Mouse (Mus musculus) limb, embryonic 11.5 days (tissue): ENCODE measurements at regions not wholly inside any gene's neighbourhood (a gene's known extent, or its start where the extent isn't known, plus 50 kb on each side); places are given as distances from the start of the nearest gene placed in this dataset.

ENCODE experiments used
- ATAC-seq: fragments of 200-750 bp; cut with Nextera tagmentation; 2 replicates; pipeline ENCODE4 v1.8.0; 2017; ENCODE audit warnings: low read depth; ENCODE audit not compliant: insufficient number of reproducible peaks, low FRiP score, low TSS enrichment
- DNase-seq: peaks from one replicate; pipeline ENCODE4 v3.0.0-alpha.2; 2015; ENCODE audit warnings: low spot score
- H3K27ac ChIP-seq: fragments of 300-500 bp; sonication (generic); replicated peaks from 2 replicates; pipeline ENCODE4 v1.5.1; 2014; ENCODE audit warnings: low read depth, mild to moderate bottlenecking, low read length
- H3K27me3 ChIP-seq: fragments of 300-500 bp; sonication (generic); 2 replicates; pipeline ENCODE4 v1.6.1; 2014; ENCODE audit warnings: mild to moderate bottlenecking, low read length, mixed read lengths; ENCODE audit not compliant: control insufficient read depth, insufficient read depth
- H3K36me3 ChIP-seq: fragments of 300-500 bp; sonication (generic); 2 replicates; pipeline ENCODE4 v1.6.1; 2014; ENCODE audit warnings: mild to moderate bottlenecking, low read length, moderate library complexity, mixed read lengths; ENCODE audit not compliant: control insufficient read depth, insufficient read depth
- H3K4me1 ChIP-seq: fragments of 300-500 bp; sonication (generic); 2 replicates; pipeline ENCODE4 v1.6.1; 2014; ENCODE audit warnings: low read length, mixed read lengths; ENCODE audit not compliant: control insufficient read depth, insufficient read depth
- H3K4me2 ChIP-seq: fragments of 300-500 bp; sonication (generic); 2 replicates; pipeline ENCODE4 v1.6.1; 2014; ENCODE audit warnings: low read depth, mild to moderate bottlenecking, moderate library complexity; ENCODE audit not compliant: severe bottlenecking
- H3K4me3 ChIP-seq: fragments of 300-500 bp; sonication (generic); 2 replicates; pipeline ENCODE4 v1.5.1; 2014; ENCODE audit warnings: low read depth, low read length
- H3K9ac ChIP-seq: fragments of 300-500 bp; sonication (generic); 2 replicates; pipeline ENCODE4 v1.6.1; 2014; ENCODE audit warnings: mild to moderate bottlenecking, low read length
- H3K9me3 ChIP-seq: fragments of 300-500 bp; sonication (generic); 2 replicates; pipeline ENCODE4 v1.6.1; 2016; ENCODE audit warnings: low read length; ENCODE audit not compliant: control insufficient read depth
- WGBS: fragments of 180-500 bp; shearing (Covaris S2); extraction: QIAGEN DNeasy Blood & Tissue Kit; methylation state at CpG from one replicate; pipeline ENCODE4 v1.1.7; 2014; 5-methylcytosine and 5-hydroxymethylcytosine counted together

DNA sequence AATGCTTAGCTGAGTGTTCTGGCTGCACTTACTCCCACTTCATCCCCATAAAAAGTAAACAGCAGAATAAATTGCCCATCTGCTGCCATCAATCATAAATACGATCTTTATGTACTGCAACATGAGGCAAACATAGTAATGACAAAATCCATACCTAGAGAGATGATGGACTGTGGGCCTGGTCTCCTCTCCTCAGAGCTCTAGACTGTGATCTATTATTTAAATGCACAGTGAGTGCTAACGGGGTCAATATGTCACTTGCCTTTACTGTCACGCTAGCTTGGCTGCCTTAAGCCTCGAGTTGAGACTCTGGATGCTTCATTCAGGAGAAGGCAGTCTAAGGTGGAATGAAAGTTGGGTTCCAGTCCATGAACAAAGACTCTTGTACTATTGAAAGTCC, 683.7 kb upstream of the Vstm2b start:
- no peaks in the 10 kb centered on the region for H3K9me3 ChIP-seq
- no peak overlapping the region for H3K9ac ChIP-seq
- no peak overlapping the region for H3K4me2 ChIP-seq
- H3K27me3 ChIP-seq = no peaks in the 10 kb centered on the region
- 50% methylated on average over 4 of the region's 4 CpGs for WGBS
- H3K36me3 ChIP-seq = no peaks in the 10 kb centered on the region
- DNase-seq (no peak), ATAC-seq (no peak)
- no peaks in the 10 kb centered on the region for H3K4me1 ChIP-seq
- no peak overlapping the region for H3K4me3 ChIP-seq
- no peak overlapping the region for H3K27ac ChIP-seq

DNA sequence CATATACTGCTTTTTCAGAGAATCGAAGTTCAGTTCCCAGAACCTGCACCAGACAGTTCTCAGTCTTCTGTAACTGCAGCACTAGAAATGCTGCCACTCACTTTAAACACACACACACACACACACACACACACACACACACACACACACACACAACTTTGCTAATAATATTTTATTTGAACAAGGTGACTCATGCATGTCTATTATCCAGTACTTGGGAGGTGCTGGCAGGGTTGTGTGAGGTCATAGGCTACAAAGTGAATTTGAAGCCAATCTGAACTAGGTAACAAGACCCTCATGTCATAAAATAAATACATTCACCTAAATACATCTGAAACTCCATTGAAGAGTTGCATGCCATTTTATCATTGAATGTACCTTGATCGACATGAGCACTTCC, 682.9 kb upstream of the Vstm2b start:
- Histone ChIP-seq H3K4me2 (no peak overlapping the region), H3K4me3 (no peak overlapping the region), H3K9me3 (no peaks in the 10 kb centered on the region), H3K27ac (no peak overlapping the region), H3K36me3 (no peaks in the 10 kb centered on the region), H3K9ac (no peak overlapping the region), H3K27me3 (no peaks in the 10 kb centered on the region), H3K4me1 (no peaks in the 10 kb centered on the region)
- DNase-seq = no peak
- ATAC-seq = no peak
- 84% methylated on average over 2 of the region's 2 CpGs for WGBS

DNA sequence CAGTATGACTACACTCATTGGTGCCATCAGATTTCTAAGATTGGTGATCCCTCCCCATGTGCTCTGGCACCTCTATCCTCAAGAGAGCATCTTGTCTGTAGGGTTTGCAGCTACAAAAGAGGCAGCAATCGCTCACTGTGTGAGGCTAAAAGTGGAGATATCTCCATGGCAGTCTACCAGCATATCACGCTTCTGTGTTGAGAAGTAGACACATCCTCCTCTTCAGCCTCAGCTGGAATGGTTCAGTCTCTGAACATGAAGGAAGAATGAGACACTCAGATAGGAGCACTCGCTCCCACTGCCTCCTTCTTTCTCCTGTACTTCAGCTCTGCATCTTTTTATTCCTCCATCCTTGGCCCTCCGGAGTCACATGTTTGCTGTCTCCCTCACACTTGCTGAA, 677.6 kb upstream of the Vstm2b start:
- no peak overlapping the region for H3K4me2 ChIP-seq
- ATAC-seq (no peak), DNase-seq (no peak)
- H3K4me1 ChIP-seq = no peaks in the 10 kb centered on the region
- H3K27me3 ChIP-seq = no peaks in the 10 kb centered on the region
- H3K36me3 ChIP-seq = no peaks in the 10 kb centered on the region
- no peak overlapping the region for H3K4me3 ChIP-seq
- no peak overlapping the region for H3K9ac ChIP-seq
- no peak overlapping the region for H3K27ac ChIP-seq
- H3K9me3 ChIP-seq = no peaks in the 10 kb centered on the region
- 84% methylated on average over 4 of the region's 4 CpGs for WGBS

DNA sequence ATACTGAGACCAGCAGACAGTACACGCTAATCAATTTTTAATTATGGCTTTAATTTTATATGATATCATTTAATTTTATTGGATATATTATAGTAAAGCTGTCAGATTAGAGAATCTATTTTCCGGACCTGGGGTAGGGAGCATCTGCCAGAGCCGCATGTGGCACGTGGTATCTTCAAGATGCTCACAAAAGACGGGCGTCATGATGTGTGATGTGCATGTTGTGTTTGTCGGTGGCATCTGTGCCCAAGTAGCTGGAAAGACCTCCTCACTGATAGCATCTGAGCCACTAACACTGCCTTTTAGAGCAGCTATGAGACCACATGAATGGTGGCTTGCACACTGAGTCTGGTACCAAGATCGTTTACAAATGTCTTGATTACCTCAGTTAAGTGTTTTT, 652.9 kb upstream of the Vstm2b start:
- H3K4me3 ChIP-seq = no peak overlapping the region
- no peak overlapping the region for H3K9ac ChIP-seq
- DNase-seq (no peak), ATAC-seq (no peak)
- H3K9me3 ChIP-seq = no peaks in the 10 kb centered on the region
- no peaks in the 10 kb centered on the region for H3K4me1 ChIP-seq
- WGBS = 89% methylated on average over 8 of the region's 8 CpGs
- no peak overlapping the region for H3K27ac ChIP-seq
- H3K27me3 ChIP-seq = no peaks in the 10 kb centered on the region
- H3K36me3 ChIP-seq = no peaks in the 10 kb centered on the region
- H3K4me2 ChIP-seq = no peak overlapping the region

DNA sequence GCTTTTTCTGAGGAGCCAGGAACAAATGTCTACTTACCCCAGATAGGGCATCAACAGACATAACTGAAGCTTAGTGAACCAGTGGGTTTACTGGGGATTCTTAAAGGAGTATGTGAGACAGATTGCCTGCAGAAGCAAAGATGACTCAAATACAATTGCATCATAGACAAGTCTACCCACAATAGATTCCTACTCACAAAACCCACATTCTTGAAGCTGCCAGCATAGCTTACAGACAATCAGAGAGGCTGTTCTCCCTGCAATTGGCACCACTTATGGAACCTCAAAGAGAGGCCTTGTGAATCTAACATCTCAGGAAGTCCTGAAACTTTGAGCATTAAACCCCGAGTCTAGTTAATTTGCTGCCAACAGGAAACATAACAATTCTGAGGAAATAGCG, 649.6 kb upstream of the Vstm2b start:
- H3K36me3 ChIP-seq = no peaks in the 10 kb centered on the region
- no peaks in the 10 kb centered on the region for H3K9me3 ChIP-seq
- H3K9ac ChIP-seq = no peak overlapping the region
- DNase-seq (no peak), ATAC-seq (no peak)
- no peaks in the 10 kb centered on the region for H3K27me3 ChIP-seq
- H3K4me2 ChIP-seq = no peak overlapping the region
- no peaks in the 10 kb centered on the region for H3K4me1 ChIP-seq
- 85% methylated on average over 2 of the region's 2 CpGs for whole genome bisulfite sequencing
- no peak overlapping the region for H3K4me3 ChIP-seq
- no peak overlapping the region for H3K27ac ChIP-seq

DNA sequence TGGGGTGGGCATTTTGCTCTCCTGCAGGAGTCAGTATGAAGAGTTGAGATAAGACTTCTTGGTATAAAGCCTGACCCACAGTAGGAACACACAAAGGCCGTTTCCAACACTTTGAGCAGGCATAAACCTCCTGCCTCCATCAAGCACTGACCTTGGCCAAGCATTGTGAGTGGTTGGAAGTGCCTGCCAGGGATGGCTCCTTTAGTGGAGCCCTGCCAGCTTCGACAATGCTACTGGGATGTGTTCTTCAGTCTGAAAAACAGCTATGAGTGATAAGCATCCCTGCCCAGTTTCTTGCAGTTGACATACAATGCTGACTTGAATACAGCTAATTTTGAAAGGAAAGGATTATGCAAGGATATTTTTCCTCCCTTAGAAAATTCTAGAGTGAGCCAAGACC, 644.6 kb upstream of the Vstm2b start:
- H3K36me3 ChIP-seq = no peaks in the 10 kb centered on the region
- WGBS = 76% methylated on average over 2 of the region's 2 CpGs
- no peaks in the 10 kb centered on the region for H3K4me1 ChIP-seq

DNA sequence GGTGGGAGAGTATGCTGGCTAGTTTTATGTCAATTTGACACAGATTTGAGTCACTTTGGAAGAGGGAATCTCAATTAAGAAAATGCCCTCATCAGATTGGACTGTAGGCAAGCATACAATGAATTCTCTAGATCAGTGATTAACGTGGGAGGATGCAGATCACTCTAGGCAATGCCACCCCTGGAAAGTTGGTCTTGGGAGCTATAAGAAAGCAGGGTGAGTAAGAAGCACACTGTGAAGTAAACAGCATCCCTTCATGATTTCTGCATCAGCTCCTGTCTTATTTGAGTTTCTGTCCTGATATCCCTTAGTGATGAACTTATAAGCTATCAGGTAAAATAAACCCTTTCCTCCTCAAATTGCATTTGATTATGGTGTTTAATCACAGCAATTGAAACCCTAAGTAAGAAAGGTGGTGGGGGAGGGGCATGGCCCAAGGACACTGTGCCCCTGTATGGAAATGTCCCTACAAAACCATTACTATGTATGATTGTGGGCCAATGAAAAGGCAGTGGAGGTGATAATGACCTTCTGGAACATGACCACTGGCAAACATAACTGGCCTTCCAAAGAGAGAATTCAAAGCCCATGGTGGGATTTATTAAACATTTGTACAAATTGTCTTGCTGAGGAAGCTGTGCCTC, 640.3 kb upstream of the Vstm2b start:
- Histone ChIP-seq H3K9ac (no peak overlapping the region), H3K9me3 (no peaks in the 10 kb centered on the region), H3K36me3 (no peaks in the 10 kb centered on the region), H3K4me2 (no peak overlapping the region), H3K27me3 (no peaks in the 10 kb centered on the region), H3K4me3 (no peak overlapping the region), H3K27ac (no peak overlapping the region), H3K4me1 (no peaks in the 10 kb centered on the region)
- 79% methylated on average over 1 of the region's 1 CpGs for WGBS
- no peak for ATAC-seq
- DNase-seq = no peak

More for the DNA sequence above, 644.6 kb upstream of the Vstm2b start:
- Histone ChIP-seq H3K27ac (no peak overlapping the region), H3K4me2 (no peak overlapping the region), H3K4me3 (no peak overlapping the region), H3K27me3 (no peaks in the 10 kb centered on the region), H3K9ac (no peak overlapping the region), H3K9me3 (no peaks in the 10 kb centered on the region)
- DNase-seq = no peak
- no peak for ATAC-seq

DNA sequence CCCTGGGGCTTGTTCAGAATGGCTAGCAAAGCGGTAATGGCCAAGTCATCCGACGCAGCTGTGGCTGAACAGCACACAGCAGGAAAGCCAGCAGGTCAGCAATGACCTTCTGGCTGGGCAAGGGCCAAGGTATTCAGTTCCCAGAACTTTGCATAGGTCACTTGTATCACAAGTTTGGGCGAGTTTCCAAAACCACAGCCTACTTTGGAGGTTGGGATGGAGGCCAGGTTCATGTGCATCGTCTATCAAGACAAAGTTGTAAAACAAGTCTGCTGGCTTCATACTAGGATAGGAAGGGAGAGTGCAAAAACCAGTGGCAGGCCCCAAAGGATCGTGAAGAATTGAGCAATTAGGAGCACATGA, 639.8 kb upstream of the Vstm2b start:
- WGBS = 71% methylated on average over 6 of the region's 6 CpGs

DNA sequence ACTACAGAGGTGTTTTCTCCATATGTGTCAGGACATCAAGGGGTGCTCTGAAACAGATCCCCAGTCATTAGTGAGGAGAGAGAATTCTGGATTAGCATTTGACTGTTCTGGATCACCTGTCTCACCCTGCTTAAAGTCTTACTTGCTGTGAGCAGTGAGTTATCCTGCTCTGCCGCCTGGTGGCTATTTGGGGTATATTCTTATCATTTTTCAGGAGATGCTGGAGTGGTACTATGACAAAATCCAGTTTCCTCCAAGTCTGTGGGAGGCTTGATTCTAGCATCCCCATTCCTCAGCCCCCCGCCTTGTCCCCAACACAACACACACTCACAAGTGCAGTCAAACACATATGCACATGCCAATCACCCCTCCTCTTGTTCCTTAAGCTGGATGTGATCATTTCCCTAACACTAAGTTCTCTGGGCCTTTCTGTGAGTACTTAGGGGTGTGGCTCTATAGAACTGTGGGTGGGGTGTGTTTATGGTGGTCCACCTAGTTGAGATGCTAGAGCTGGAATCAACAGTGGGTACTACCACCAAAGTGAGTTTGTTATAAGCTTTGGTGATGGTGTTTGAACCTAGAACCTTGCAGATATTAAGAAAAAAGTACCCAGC, 624.6 kb upstream of the Vstm2b start:
- Histone ChIP-seq H3K4me3 (no peak overlapping the region), H3K9ac (no peak overlapping the region), H3K27me3 (no peaks in the 10 kb centered on the region), H3K27ac (no peak overlapping the region), H3K9me3 (no peaks in the 10 kb centered on the region), H3K4me1 (no peaks in the 10 kb centered on the region), H3K36me3 (no peaks in the 10 kb centered on the region), H3K4me2 (no peak overlapping the region)
- WGBS = 26% methylated on average over 2 of the region's 2 CpGs
- ATAC-seq = peak; percentile 54; the same call in 1 of the 2 replicates
- DNase-seq = peak; percentile 71

More for the DNA sequence above, 639.8 kb upstream of the Vstm2b start:
- H3K27ac ChIP-seq = no peak overlapping the region
- H3K27me3 ChIP-seq = no peaks in the 10 kb centered on the region
- H3K9ac ChIP-seq = no peak overlapping the region
- H3K4me2 ChIP-seq = no peak overlapping the region
- H3K36me3 ChIP-seq = no peaks in the 10 kb centered on the region
- H3K9me3 ChIP-seq = no peaks in the 10 kb centered on the region
- H3K4me1 ChIP-seq = no peaks in the 10 kb centered on the region
- ATAC-seq (no peak), DNase-seq (no peak)
- no peak overlapping the region for H3K4me3 ChIP-seq
